In genomic region chr1:175692246-175692996, GRCm38 (mm10) we compare ENCODE assay signal across 8 mouse cellular contexts. TPM values are rescaled to one million over a fixed set of nuclear protein-coding genes. Genes with fewer than 3 reads are reported as not detected.
DNase-seq lines count a peak whose midpoint lies in the region; ATAC-seq and TF ChIP-seq lines count a peak whose summit lies in the region.

Gene Opn3 (minus strand): TSS chr1:175692776.
Gene Chml (minus strand): TSS chr1:175692901.

- H3K9ac ChIP-seq in ES-Bruce4 (ENCODE audit: low read depth, poor library complexity, severe bottlenecking) = peak within 1 kb of the TSS; percentile 76
- H3K9ac ChIP-seq in forebrain, embryonic 13.5 days = peak within 1 kb of the TSS; percentile 84
- H3K9ac ChIP-seq in liver, postnatal 0 days (replicated peaks) = peak within 1 kb of the TSS; percentile 88
- peak within 1 kb of the TSS; percentile 66 for H3K9ac ChIP-seq in neural tube, embryonic 14.5 days (replicated peaks; ENCODE audit: low read depth, low read length)

- no peaks in the 10 kb centered on the region for H3K9me3 ChIP-seq in ES-Bruce4 (replicated peaks; ENCODE audit: control insufficient read depth, insufficient read depth, low read length, poor library complexity, severe bottlenecking)
- no peaks in the 10 kb centered on the region for H3K9me3 ChIP-seq in forebrain, embryonic 13.5 days (replicated peaks)
- H3K9me3 ChIP-seq in liver, postnatal 0 days (ENCODE audit: low read length) = no peaks in the 10 kb centered on the region
- H3K9me3 ChIP-seq in neural tube, embryonic 14.5 days (ENCODE audit: control insufficient read depth, low read length) = no peaks in the 10 kb centered on the region

- ATAC-seq in cerebellum, adult (ENCODE audit: insufficient number of reproducible peaks, low FRiP score, low TSS enrichment) = peak; percentile 89
- peak; percentile 97 for ATAC-seq in forebrain, embryonic 13.5 days
- ATAC-seq in liver, postnatal 0 days = peak; percentile 96
- ATAC-seq in neural tube, embryonic 14.5 days (ENCODE audit: low read depth) = peak; percentile 97

- H3K27me3 ChIP-seq in ES-Bruce4 (ENCODE audit: control insufficient read depth, insufficient read depth, low read length, poor library complexity, severe bottlenecking) = no peaks in the 10 kb centered on the region
- no peaks in the 10 kb centered on the region for H3K27me3 ChIP-seq in forebrain, embryonic 13.5 days
- no peaks in the 10 kb centered on the region for H3K27me3 ChIP-seq in liver, postnatal 0 days (ENCODE audit: insufficient read depth, low read length)
- H3K27me3 ChIP-seq in neural tube, embryonic 14.5 days (ENCODE audit: control insufficient read depth, insufficient read depth, low read length) = no peaks in the 10 kb centered on the region

- peak within 1 kb of the TSS; percentile 82 for H3K4me2 ChIP-seq in forebrain, embryonic 13.5 days
- H3K4me2 ChIP-seq in liver, postnatal 0 days (ENCODE audit: low read depth, low read length) = peak within 1 kb of the TSS; percentile 85
- peak within 1 kb of the TSS; percentile 87 for H3K4me2 ChIP-seq in neural tube, embryonic 14.5 days (ENCODE audit: low read depth, low read length)

- peak within 1 kb of the TSS; percentile 94 for H3K4me3 ChIP-seq in ES-Bruce4 (ENCODE audit: low read depth, low read length)
- H3K4me3 ChIP-seq in forebrain, embryonic 13.5 days = peak within 1 kb of the TSS; percentile 74
- peak within 1 kb of the TSS; percentile 82 for H3K4me3 ChIP-seq in liver, postnatal 0 days (ENCODE audit: low read depth, low read length)
- peak within 1 kb of the TSS; percentile 72 for H3K4me3 ChIP-seq in neural tube, embryonic 14.5 days (ENCODE audit: low read depth, low read length)

- no peak for TF ChIP-seq CTCF in ES-Bruce4 (IDR thresholded peaks at IDR 0.05; ENCODE audit: low read depth, low read length)
- no peak for TF ChIP-seq CTCF in liver, postnatal 0 days (IDR thresholded peaks at IDR 0.05; ENCODE audit: low read depth)

- peaks cover 4% of the 10 kb centered on the region for H3K4me1 ChIP-seq in ES-Bruce4 (ENCODE audit: control insufficient read depth, insufficient read depth, low read length)
- peaks cover 20% of the 10 kb centered on the region for H3K4me1 ChIP-seq in forebrain, embryonic 13.5 days
- H3K4me1 ChIP-seq in liver, postnatal 0 days (ENCODE audit: insufficient read depth) = peaks cover 18% of the 10 kb centered on the region
- peaks cover 6% of the 10 kb centered on the region for H3K4me1 ChIP-seq in neural tube, embryonic 14.5 days (ENCODE audit: control insufficient read depth, insufficient read depth, low read length)

- no peak for TF ChIP-seq POLR2A in ES-Bruce4 (IDR thresholded peaks at IDR 0.05; ENCODE audit: insufficient read depth, low read length)

- DNase-seq in heart, postnatal 10 days = peak; percentile 99
- DNase-seq in large intestine, adult 2 months (ENCODE audit: low read depth, low spot score) = peak; percentile 95
- peak; percentile 99 for DNase-seq in liver, postnatal 0 days
- peak; percentile 99 for DNase-seq in testis, postnatal 10 days (ENCODE audit: low spot score)

- 0 out of 2 replicates have a peak, but pooled peaks have one; percentile 23 for TF ChIP-seq EP300 in ES-Bruce4 (IDR thresholded peaks at IDR 0.05; ENCODE audit: insufficient read depth, low read depth, low read length)
- no peak; the same call in 1 of the 2 replicates for TF ChIP-seq EP300 in liver, postnatal 0 days (IDR thresholded peaks at IDR 0.05; ENCODE audit: low read depth)

- WGBS in forebrain, embryonic 13.5 days = under 1% methylated on average over 37 of the region's 73 CpGs
- under 1% methylated on average over 73 of the region's 73 CpGs for WGBS in large intestine, adult 2 months
- 2% methylated on average over 39 of the region's 73 CpGs for WGBS in liver, postnatal 0 days (ENCODE audit: insufficient replicate concordance)
- under 1% methylated on average over 68 of the region's 73 CpGs for WGBS in neural tube, embryonic 14.5 days

- no peak within 1 kb of the TSS for H3K27ac ChIP-seq in ES-Bruce4 (ENCODE audit: insufficient read depth, low read length)
- H3K27ac ChIP-seq in forebrain, embryonic 13.5 days = peak within 1 kb of the TSS; percentile 85
- peak within 1 kb of the TSS; percentile 86 for H3K27ac ChIP-seq in liver, postnatal 0 days (ENCODE audit: low read depth)
- peak within 1 kb of the TSS; percentile 82 for H3K27ac ChIP-seq in neural tube, embryonic 14.5 days (ENCODE audit: low read depth, low read length)

- no peaks in the 10 kb centered on the region for H3K36me3 ChIP-seq in ES-Bruce4 (ENCODE audit: control insufficient read depth, insufficient read depth, low read length, poor library complexity, severe bottlenecking)
- peaks cover 8% of the 10 kb centered on the region for H3K36me3 ChIP-seq in forebrain, embryonic 13.5 days (ENCODE audit: poor library complexity, severe bottlenecking)
- peaks cover 8% of the 10 kb centered on the region; the same call in 1 of the 2 replicates for H3K36me3 ChIP-seq in liver, postnatal 0 days (replicated peaks; ENCODE audit: insufficient read depth, low read length)
- no peaks in the 10 kb centered on the region for H3K36me3 ChIP-seq in neural tube, embryonic 14.5 days (ENCODE audit: control insufficient read depth, insufficient read depth, low read length)

- intact Hi-C loops in heart, postnatal 10 days (cut with DNase I) = loop anchor here (2.0 to 5.0 kb wide), 3 partner anchors 68 to 190 kb away; partner anchors contain the start of genes Exo1 and Fh1

RNA-seq across cellular contexts. Expression of gene Opn3, which starts in this region (rescaled TPM):
- 1.7 and 1.9 TPM in 2 replicates for polyA plus RNA-seq in ES-Bruce4 (2011; ENCODE audit: insufficient read depth, insufficient read length, low read depth, missing spikeins)
- polyA plus RNA-seq in forebrain, embryonic 13.5 days (2015; fragmentation: Nextera tagmentation; extraction: Ambion mirVana) = 4.8 and 5.6 TPM in 2 replicates
- total RNA-seq in heart, postnatal 10 days (2021) = 1 to 10 TPM; 7.0 to 7.7 TPM
- polyA plus RNA-seq in large intestine, adult 2 months (2012; rRNA removed) = 1.6 and 1.8 TPM in 2 replicates
- polyA plus RNA-seq in liver, postnatal 0 days (2015; fragmentation: Nextera tagmentation; extraction: Ambion mirVana) = 1.3 and 1.6 TPM in 2 replicates
- 6.9 and 9.2 TPM in 2 replicates for polyA plus RNA-seq in neural tube, embryonic 14.5 days (2014; fragmentation: Nextera tagmentation; extraction: Ambion mirVana)

RNA-seq across cellular contexts. Expression of gene Chml, which starts in this region (rescaled TPM):
- polyA plus RNA-seq in ES-Bruce4 (2011; ENCODE audit: insufficient read depth, insufficient read length, low read depth, missing spikeins) = 12.0 and 13.7 TPM in 2 replicates
- 2.5 and 2.6 TPM in 2 replicates for polyA plus RNA-seq in forebrain, embryonic 13.5 days (2015; fragmentation: Nextera tagmentation; extraction: Ambion mirVana)
- 10 to 100 TPM; 12.5 to 13.4 TPM for total RNA-seq in heart, postnatal 10 days (2021)
- polyA plus RNA-seq in large intestine, adult 2 months (2012; rRNA removed) = 0.51 and 3.6 TPM in 2 replicates
- 0.52 and 0.66 TPM in 2 replicates for polyA plus RNA-seq in liver, postnatal 0 days (2015; fragmentation: Nextera tagmentation; extraction: Ambion mirVana)
- polyA plus RNA-seq in neural tube, embryonic 14.5 days (2014; fragmentation: Nextera tagmentation; extraction: Ambion mirVana) = 5.6 and 6.8 TPM in 2 replicates
